Mouse (Mus musculus): ENCODE results near the gene Megf8. TPM values are rescaled to one million over a fixed set of nuclear protein-coding genes. Genes with fewer than 3 reads are reported as not detected.

Megf8 gene
- polyA plus RNA-seq, 1 experiment = 21.2 TPM

GRCm38 (mm10) chr7:25385259-25385658 is 68.3 kb downstream of the Megf8 start:
- Histone ChIP-seq H3K27me3 (ENCODE audit: control insufficient read depth, insufficient read depth, low read length) (no peaks in the 10 kb centered on the region), H3K27ac (ENCODE audit: insufficient read depth, low read depth, low read length) (peak overlapping the region; percentile 76), H3K4me3 (ENCODE audit: low read depth, low read length) (no peak overlapping the region), H3K4me1 (ENCODE audit: control insufficient read depth, insufficient read depth, insufficient read length, low read length) (peaks cover 41% of the 10 kb centered on the region), H3K36me3 (ENCODE audit: control insufficient read depth, insufficient read depth, low read length) (peaks cover 65% of the 10 kb centered on the region)
- WGBS = 91% methylated on average over 12 of the region's 12 CpGs
- TF ChIP-seq POLR2A (IDR thresholded peaks at IDR 0.05; ENCODE audit: low read depth, low read length) (no peak), CTCF (IDR thresholded peaks at IDR 0.05; ENCODE audit: extremely low read depth, insufficient read length, insufficient replicate concordance, low read depth, low read length) (no peak)

- WGBS = 42% methylated on average over 12 of the region's 12 CpGs
- peak overlapping the region; percentile 76 for H3K27ac ChIP-seq (ENCODE audit: insufficient read depth, low read depth, low read length)
- H3K4me3 ChIP-seq (ENCODE audit: low read depth, low read length) = peak overlapping the region; percentile 41
- H3K27me3 ChIP-seq (ENCODE audit: control insufficient read depth, insufficient read depth, low read length) = no peaks in the 10 kb centered on the region
- TF ChIP-seq POLR2A (IDR thresholded peaks at IDR 0.05; ENCODE audit: low read depth, low read length) = no peak
- no peak for TF ChIP-seq CTCF (IDR thresholded peaks at IDR 0.05; ENCODE audit: extremely low read depth, insufficient read length, insufficient replicate concordance, low read depth, low read length)
- peaks cover 58% of the 10 kb centered on the region for H3K36me3 ChIP-seq (ENCODE audit: control insufficient read depth, insufficient read depth, low read length)
- peaks cover 43% of the 10 kb centered on the region for H3K4me1 ChIP-seq (ENCODE audit: control insufficient read depth, insufficient read depth, insufficient read length, low read length)
Observed at GRCm38 (mm10) chr7:25385850-25386555, 69.0 kb downstream of the Megf8 start.

GRCm38 (mm10) chr7:25387811-25388440 is 71.0 kb downstream of the Megf8 start:
- H3K4me3 ChIP-seq (ENCODE audit: low read depth, low read length) = peak overlapping the region; percentile 47
- peaks cover 54% of the 10 kb centered on the region for H3K4me1 ChIP-seq (ENCODE audit: control insufficient read depth, insufficient read depth, insufficient read length, low read length)
- H3K36me3 ChIP-seq (ENCODE audit: control insufficient read depth, insufficient read depth, low read length) = peaks cover 43% of the 10 kb centered on the region
- peak overlapping the region; percentile 97 for H3K27ac ChIP-seq (ENCODE audit: insufficient read depth, low read depth, low read length)
- H3K27me3 ChIP-seq (ENCODE audit: control insufficient read depth, insufficient read depth, low read length) = no peaks in the 10 kb centered on the region
- TF ChIP-seq CTCF (IDR thresholded peaks at IDR 0.05; ENCODE audit: extremely low read depth, insufficient read length, insufficient replicate concordance, low read depth, low read length) (no peak), POLR2A (IDR thresholded peaks at IDR 0.05; ENCODE audit: low read depth, low read length) (no peak)
- WGBS = 86% methylated on average over 18 of the region's 18 CpGs

- Histone ChIP-seq H3K36me3 (ENCODE audit: control insufficient read depth, insufficient read depth, low read length) (peaks cover 33% of the 10 kb centered on the region), H3K4me1 (ENCODE audit: control insufficient read depth, insufficient read depth, insufficient read length, low read length) (peaks cover 61% of the 10 kb centered on the region), H3K27me3 (ENCODE audit: control insufficient read depth, insufficient read depth, low read length) (no peaks in the 10 kb centered on the region), H3K4me3 (ENCODE audit: low read depth, low read length) (peak overlapping the region; percentile 47), H3K27ac (ENCODE audit: insufficient read depth, low read depth, low read length) (peak overlapping the region; percentile 97)
- no peak for TF ChIP-seq CTCF (IDR thresholded peaks at IDR 0.05; ENCODE audit: extremely low read depth, insufficient read length, insufficient replicate concordance, low read depth, low read length)
- TF ChIP-seq POLR2A (IDR thresholded peaks at IDR 0.05; ENCODE audit: low read depth, low read length) = no peak
- 78% methylated on average over 7 of the region's 7 CpGs for WGBS
Observed at GRCm38 (mm10) chr7:25388916-25389315, 72.0 kb downstream of the Megf8 start.

- peak overlapping the region; percentile 97 for H3K27ac ChIP-seq (ENCODE audit: insufficient read depth, low read depth, low read length)
- H3K4me1 ChIP-seq (ENCODE audit: control insufficient read depth, insufficient read depth, insufficient read length, low read length) = peaks cover 60% of the 10 kb centered on the region
- H3K4me3 ChIP-seq (ENCODE audit: low read depth, low read length) = peak overlapping the region; percentile 65
- WGBS = 35% methylated on average over 8 of the region's 8 CpGs
- no peak for TF ChIP-seq CTCF (IDR thresholded peaks at IDR 0.05; ENCODE audit: extremely low read depth, insufficient read length, insufficient replicate concordance, low read depth, low read length)
- peak; percentile 88; the same call in 1 of the 2 replicates for TF ChIP-seq POLR2A (IDR thresholded peaks at IDR 0.05; ENCODE audit: low read depth, low read length)
- H3K27me3 ChIP-seq (ENCODE audit: control insufficient read depth, insufficient read depth, low read length) = no peaks in the 10 kb centered on the region
- H3K36me3 ChIP-seq (ENCODE audit: control insufficient read depth, insufficient read depth, low read length) = peaks cover 20% of the 10 kb centered on the region
Observed at GRCm38 (mm10) chr7:25390054-25390770, 73.2 kb downstream of the Megf8 start.

GRCm38 (mm10) chr7:25390986-25391385 is 74.0 kb downstream of the Megf8 start:
- peak overlapping the region; percentile 97 for H3K27ac ChIP-seq (ENCODE audit: insufficient read depth, low read depth, low read length)
- no peak overlapping the region for H3K4me3 ChIP-seq (ENCODE audit: low read depth, low read length)
- WGBS = 58% methylated on average over 2 of the region's 2 CpGs
- no peaks in the 10 kb centered on the region for H3K27me3 ChIP-seq (ENCODE audit: control insufficient read depth, insufficient read depth, low read length)
- peaks cover 52% of the 10 kb centered on the region for H3K4me1 ChIP-seq (ENCODE audit: control insufficient read depth, insufficient read depth, insufficient read length, low read length)
- peaks cover 15% of the 10 kb centered on the region for H3K36me3 ChIP-seq (ENCODE audit: control insufficient read depth, insufficient read depth, low read length)
- TF ChIP-seq CTCF (IDR thresholded peaks at IDR 0.05; ENCODE audit: extremely low read depth, insufficient read length, insufficient replicate concordance, low read depth, low read length) (no peak), POLR2A (IDR thresholded peaks at IDR 0.05; ENCODE audit: low read depth, low read length) (no peak)

Measured in small intestine, adult 2 months (tissue).